Mouse (Mus musculus) bone marrow macrophage, adult 2 months (primary cell): ENCODE measurements around the gene Akap13. TPM values are rescaled to one million over a fixed set of nuclear protein-coding genes. Genes with fewer than 3 reads are reported as not detected.

Experiments
- H3K27ac ChIP-seq: 2 replicates; pipeline ENCODE4 v1.5.1; 2012; ENCODE audit warnings: low read depth, low read length; ENCODE audit not compliant: insufficient read depth
- H3K4me1 ChIP-seq: 2 replicates; pipeline ENCODE4 v1.6.1; 2012; ENCODE audit warnings: low read length; ENCODE audit not compliant: control insufficient read depth, insufficient read depth
- H3K4me3 ChIP-seq: 2 replicates; pipeline ENCODE4 v1.5.1; 2012; ENCODE audit warnings: mild to moderate bottlenecking, low read length, moderate library complexity; ENCODE audit not compliant: insufficient read depth
- CTCF ChIP-seq: IDR thresholded peaks from 2 replicates; pipeline ENCODE4 v1.5.1; 2012; ENCODE audit warnings: low read depth, mild to moderate bottlenecking, low read length, moderate library complexity
- POLR2A ChIP-seq: IDR thresholded peaks from 2 replicates; pipeline ENCODE4 v1.6.1; 2012; ENCODE audit warnings: mild to moderate bottlenecking, low read depth, low read length, borderline replicate concordance
- polyA plus RNA-seq: library from polyadenylated mRNA; stranded (reverse); fragments of >200 nt; gene quantifications from 2 replicates; pipeline ENCODE4 v1.2.4, GENCODE M21; 2012; ENCODE audit not compliant: missing spikeins, insufficient read depth, insufficient read length

Gene Akap13
- 51.5 and 58.4 TPM in 2 replicates for polyA plus RNA-seq

- no peak for TF ChIP-seq CTCF
- 0 out of 2 replicates have a peak, but pooled peaks have one; percentile 32 for TF ChIP-seq POLR2A
- Histone ChIP-seq H3K27ac (peak within 1 kb of the TSS; percentile 72), H3K4me1 (peaks cover 6% of the 10 kb centered on the region), H3K4me3 (peak within 1 kb of the TSS; percentile 84)
Observed at GRCm38 (mm10) chr7:75455223-75456151, at the start of gene Akap13. TSS of gene Akap13 (plus strand) at chr7:75455534.

- peaks cover 22% of the 10 kb centered on the region for H3K4me1 ChIP-seq
- no peak overlapping the region for H3K4me3 ChIP-seq
- TF ChIP-seq POLR2A: no peak
- no peak overlapping the region for H3K27ac ChIP-seq
Observed at GRCm38 (mm10) chr7:75410641-75411040, 44.7 kb upstream of the Akap13 start.

- H3K4me1 ChIP-seq: peaks cover 24% of the 10 kb centered on the region
- no peak for TF ChIP-seq POLR2A
- TF ChIP-seq CTCF: no peak
- no peak overlapping the region for H3K4me3 ChIP-seq
- H3K27ac ChIP-seq: no peak overlapping the region
Observed at GRCm38 (mm10) chr7:75411226-75411625, 44.1 kb upstream of the Akap13 start.

GRCm38 (mm10) chr7:75412011-75412510 lies 43.3 kb upstream of the Akap13 start:
- peaks cover 24% of the 10 kb centered on the region for H3K4me1 ChIP-seq
- H3K4me3 ChIP-seq: no peak overlapping the region
- TF ChIP-seq CTCF: no peak
- no peak for TF ChIP-seq POLR2A
- no peak overlapping the region for H3K27ac ChIP-seq

GRCm38 (mm10) chr7:75412568-75412967 lies 42.8 kb upstream of the Akap13 start:
- Histone ChIP-seq H3K27ac (no peak overlapping the region), H3K4me3 (no peak overlapping the region), H3K4me1 (peaks cover 23% of the 10 kb centered on the region)
- TF ChIP-seq CTCF (no peak), POLR2A (no peak)

- Histone ChIP-seq H3K27ac (no peak overlapping the region), H3K4me1 (peaks cover 13% of the 10 kb centered on the region), H3K4me3 (no peak overlapping the region)
- TF ChIP-seq POLR2A: no peak
- no peak for TF ChIP-seq CTCF
Observed at GRCm38 (mm10) chr7:75413903-75414302, 41.4 kb upstream of the Akap13 start.

GRCm38 (mm10) chr7:75414316-75414715 lies 41.0 kb upstream of the Akap13 start:
- Histone ChIP-seq H3K27ac (no peak overlapping the region), H3K4me3 (no peak overlapping the region), H3K4me1 (peaks cover 13% of the 10 kb centered on the region)
- TF ChIP-seq CTCF (no peak), POLR2A (no peak)

- no peak overlapping the region for H3K27ac ChIP-seq
- no peak overlapping the region for H3K4me3 ChIP-seq
- TF ChIP-seq CTCF (no peak), POLR2A (no peak)
- H3K4me1 ChIP-seq: peaks cover 13% of the 10 kb centered on the region
Observed at GRCm38 (mm10) chr7:75415166-75415881, 40.0 kb upstream of the Akap13 start.

GRCm38 (mm10) chr7:75415882-75416585 lies 39.3 kb upstream of the Akap13 start:
- TF ChIP-seq POLR2A (no peak), CTCF (no peak)
- Histone ChIP-seq H3K4me1 (peaks cover 13% of the 10 kb centered on the region), H3K27ac (no peak overlapping the region), H3K4me3 (no peak overlapping the region)

GRCm38 (mm10) chr7:75420927-75421326 lies 34.4 kb upstream of the Akap13 start:
- Histone ChIP-seq H3K27ac (no peak overlapping the region), H3K4me1 (no peaks in the 10 kb centered on the region), H3K4me3 (no peak overlapping the region)
- TF ChIP-seq POLR2A (no peak), CTCF (no peak)
